Comparison of ENCODE assay signal across 13 mouse cellular contexts in genomic region chr16:23516606-23517005, GRCm38 (mm10). TPM values are rescaled to one million over a fixed set of nuclear protein-coding genes. Genes with fewer than 3 reads are reported as not detected.
DNase-seq lines count a peak whose midpoint lies in the region; ATAC-seq lines count a peak whose summit lies in the region.
"Had no signal": no experiment of that assay in that cellular context is flagged by ENCODE, and none has a peak within 500 bp of the region (broad histone marks: within the 10 kb centered on the region; RNA-seq: fewer than 3 reads in every experiment).

No protein-coding gene starts in this region.

- H3K4me3 ChIP-seq in forebrain, embryonic 13.5 days, result no peak overlapping the region
- no peak overlapping the region for H3K4me3 ChIP-seq in forebrain, embryonic 12.5 days (replicated peaks)
- H3K4me3 ChIP-seq in hindbrain, embryonic 15.5 days, result no peak overlapping the region
- H3K4me3 ChIP-seq in hindbrain, embryonic 13.5 days, result no peak overlapping the region
- no peak overlapping the region for H3K4me3 ChIP-seq in liver, embryonic 15.5 days (replicated peaks)
- H3K4me3 ChIP-seq in liver, embryonic 11.5 days (ENCODE audit: low read depth, low read length), result no peak overlapping the region
- H3K4me3 ChIP-seq in forebrain, embryonic 16.5 days (replicated peaks; ENCODE audit: low read length), result no peak overlapping the region
- H3K4me3 ChIP-seq: heart, adult 2 months; limb, embryonic 12.5 days; myocyte had no signal

- no peaks in the 10 kb centered on the region for H3K9me3 ChIP-seq in forebrain, embryonic 13.5 days (replicated peaks)
- H3K9me3 ChIP-seq in forebrain, embryonic 12.5 days, result no peaks in the 10 kb centered on the region
- H3K9me3 ChIP-seq in hindbrain, embryonic 15.5 days, result no peaks in the 10 kb centered on the region
- H3K9me3 ChIP-seq in hindbrain, embryonic 13.5 days, result no peaks in the 10 kb centered on the region
- no peaks in the 10 kb centered on the region for H3K9me3 ChIP-seq in liver, embryonic 15.5 days (replicated peaks)
- no peaks in the 10 kb centered on the region for H3K9me3 ChIP-seq in liver, embryonic 11.5 days (ENCODE audit: control insufficient read depth, low read length)
- H3K9me3 ChIP-seq in forebrain, embryonic 16.5 days (ENCODE audit: control insufficient read depth, low read length), result no peaks in the 10 kb centered on the region
- H3K9me3 ChIP-seq: limb, embryonic 12.5 days had no signal

- ATAC-seq in forebrain, embryonic 13.5 days, result no peak
- ATAC-seq in forebrain, embryonic 12.5 days (ENCODE audit: low FRiP score), result no peak
- no peak for ATAC-seq in hindbrain, embryonic 15.5 days (ENCODE audit: low FRiP score, low read depth)
- no peak for ATAC-seq in hindbrain, embryonic 13.5 days (ENCODE audit: low FRiP score)
- no peak for ATAC-seq in liver, embryonic 15.5 days (ENCODE audit: insufficient read depth)
- no peak for ATAC-seq in liver, embryonic 11.5 days (replicated peaks; ENCODE audit: low FRiP score)
- no peak for ATAC-seq in forebrain, embryonic 16.5 days

- peak overlapping the region; percentile 74 for H3K4me2 ChIP-seq in forebrain, embryonic 13.5 days
- H3K4me2 ChIP-seq in forebrain, embryonic 12.5 days, result no peak overlapping the region
- H3K4me2 ChIP-seq in hindbrain, embryonic 15.5 days, result no peak overlapping the region
- H3K4me2 ChIP-seq in hindbrain, embryonic 13.5 days, result no peak overlapping the region
- H3K4me2 ChIP-seq in liver, embryonic 15.5 days, result no peak overlapping the region
- H3K4me2 ChIP-seq in liver, embryonic 11.5 days, result no peak overlapping the region
- H3K4me2 ChIP-seq in forebrain, embryonic 16.5 days (ENCODE audit: low read length), result peak overlapping the region; percentile 14; the same call in 1 of the 2 replicates
- H3K4me2 ChIP-seq: limb, embryonic 12.5 days had no signal

- peaks cover 29% of the 10 kb centered on the region for H3K36me3 ChIP-seq in forebrain, embryonic 13.5 days (ENCODE audit: poor library complexity, severe bottlenecking)
- H3K36me3 ChIP-seq in forebrain, embryonic 12.5 days (replicated peaks), result peaks cover 21% of the 10 kb centered on the region
- H3K36me3 ChIP-seq in hindbrain, embryonic 15.5 days, result no peaks in the 10 kb centered on the region; the same call in 1 of the 2 replicates
- H3K36me3 ChIP-seq in hindbrain, embryonic 13.5 days, result peaks cover 15% of the 10 kb centered on the region
- H3K36me3 ChIP-seq in liver, embryonic 15.5 days (replicated peaks), result no peaks in the 10 kb centered on the region
- H3K36me3 ChIP-seq in liver, embryonic 11.5 days (ENCODE audit: control insufficient read depth, insufficient read depth, low read length), result peaks cover 3% of the 10 kb centered on the region; the same call in 1 of the 2 replicates
- H3K36me3 ChIP-seq in forebrain, embryonic 16.5 days (ENCODE audit: control insufficient read depth, insufficient read depth), result peaks cover 3% of the 10 kb centered on the region; the same call in 1 of the 2 replicates
- H3K36me3 ChIP-seq: limb, embryonic 12.5 days had no signal

- H3K27ac ChIP-seq in forebrain, embryonic 13.5 days, result peak overlapping the region; percentile 92
- H3K27ac ChIP-seq in forebrain, embryonic 12.5 days, result no peak overlapping the region
- H3K27ac ChIP-seq in hindbrain, embryonic 15.5 days (replicated peaks), result 0 out of 2 replicates have a peak overlapping the region, but pooled peaks have one; percentile 34
- H3K27ac ChIP-seq in hindbrain, embryonic 13.5 days, result no peak overlapping the region
- H3K27ac ChIP-seq in liver, embryonic 15.5 days (replicated peaks), result peak overlapping the region; percentile 48; the same call in 1 of the 2 replicates
- no peak overlapping the region for H3K27ac ChIP-seq in liver, embryonic 11.5 days (ENCODE audit: low read depth, low read length)
- H3K27ac ChIP-seq in forebrain, embryonic 16.5 days (ENCODE audit: low read length), result peak overlapping the region; percentile 97
- H3K27ac ChIP-seq: heart, adult 2 months; limb, embryonic 12.5 days had no signal

- no peaks in the 10 kb centered on the region for H3K27me3 ChIP-seq in forebrain, embryonic 13.5 days
- no peaks in the 10 kb centered on the region for H3K27me3 ChIP-seq in forebrain, embryonic 12.5 days
- H3K27me3 ChIP-seq in hindbrain, embryonic 15.5 days, result no peaks in the 10 kb centered on the region
- no peaks in the 10 kb centered on the region for H3K27me3 ChIP-seq in hindbrain, embryonic 13.5 days
- H3K27me3 ChIP-seq in liver, embryonic 15.5 days, result 0 out of 2 replicates have a peak, but pooled peaks cover 3% of the 10 kb centered on the region
- 0 out of 2 replicates have a peak, but pooled peaks cover 2% of the 10 kb centered on the region for H3K27me3 ChIP-seq in liver, embryonic 11.5 days (replicated peaks; ENCODE audit: control insufficient read depth, insufficient read depth, low read length)
- no peaks in the 10 kb centered on the region for H3K27me3 ChIP-seq in forebrain, embryonic 16.5 days (replicated peaks; ENCODE audit: control insufficient read depth, insufficient read depth, low read length)

- H3K9ac ChIP-seq in forebrain, embryonic 13.5 days, result no peak overlapping the region
- H3K9ac ChIP-seq in forebrain, embryonic 12.5 days, result no peak overlapping the region
- H3K9ac ChIP-seq in hindbrain, embryonic 15.5 days, result no peak overlapping the region
- no peak overlapping the region for H3K9ac ChIP-seq in hindbrain, embryonic 13.5 days
- no peak overlapping the region for H3K9ac ChIP-seq in liver, embryonic 15.5 days
- no peak overlapping the region for H3K9ac ChIP-seq in liver, embryonic 11.5 days (ENCODE audit: low read depth, low read length)
- no peak overlapping the region for H3K9ac ChIP-seq in forebrain, embryonic 16.5 days (replicated peaks; ENCODE audit: low read depth, low read length)
- H3K9ac ChIP-seq: limb, embryonic 12.5 days had no signal

- DNase-seq in liver, embryonic 11.5 days (ENCODE audit: low spot score), result no peak
- no peak for DNase-seq in spleen, adult 18-20 months
- DNase-seq: gastrocnemius, postnatal 10 days; thymus, postnatal 4 days had no signal

- WGBS in forebrain, embryonic 13.5 days, result 62% methylated on average over 2 of the region's 2 CpGs
- 75% methylated on average over 2 of the region's 2 CpGs for WGBS in forebrain, embryonic 12.5 days
- WGBS in hindbrain, embryonic 15.5 days, result 73% methylated on average over 2 of the region's 2 CpGs
- 77% methylated on average over 2 of the region's 2 CpGs for WGBS in hindbrain, embryonic 13.5 days
- 41% methylated on average over 2 of the region's 2 CpGs for WGBS in liver, embryonic 15.5 days (ENCODE audit: insufficient replicate concordance)
- 76% methylated on average over 2 of the region's 2 CpGs for WGBS in liver, embryonic 11.5 days
- 65% methylated on average over 2 of the region's 2 CpGs for WGBS in forebrain, embryonic 16.5 days

- peaks cover 61% of the 10 kb centered on the region for H3K4me1 ChIP-seq in forebrain, embryonic 13.5 days
- peaks cover 50% of the 10 kb centered on the region for H3K4me1 ChIP-seq in forebrain, embryonic 12.5 days
- H3K4me1 ChIP-seq in hindbrain, embryonic 15.5 days (replicated peaks), result peaks cover 60% of the 10 kb centered on the region
- H3K4me1 ChIP-seq in hindbrain, embryonic 13.5 days (replicated peaks), result peaks cover 63% of the 10 kb centered on the region
- H3K4me1 ChIP-seq in liver, embryonic 15.5 days (replicated peaks), result peaks cover 17% of the 10 kb centered on the region
- H3K4me1 ChIP-seq in liver, embryonic 11.5 days (replicated peaks; ENCODE audit: control insufficient read depth, insufficient read depth, low read length), result peaks cover 7% of the 10 kb centered on the region
- H3K4me1 ChIP-seq in forebrain, embryonic 16.5 days (replicated peaks; ENCODE audit: control insufficient read depth, insufficient read depth, low read length), result peaks cover 48% of the 10 kb centered on the region

RNA-seq across cellular contexts. Expression of gene Rtp4, which starts 3.5 kb away (rescaled TPM):
- 2.3 and 3.3 TPM in 2 replicates for polyA plus RNA-seq in forebrain, embryonic 13.5 days (2015; fragmentation: Nextera tagmentation; extraction: Ambion mirVana)
- 2.0 and 2.5 TPM in 2 replicates for polyA plus RNA-seq in forebrain, embryonic 12.5 days (2016; fragmentation: Nextera tagmentation; extraction: Ambion mirVana)
- polyA plus RNA-seq in hindbrain, embryonic 15.5 days (2015; fragmentation: Nextera tagmentation; extraction: Ambion mirVana), result 4.8 and 6.0 TPM in 2 replicates
- polyA plus RNA-seq in hindbrain, embryonic 13.5 days (2015; fragmentation: Nextera tagmentation; extraction: Ambion mirVana), result 3.2 and 3.8 TPM in 2 replicates
- polyA plus RNA-seq in liver, embryonic 15.5 days (2015; fragmentation: Nextera tagmentation; extraction: Ambion mirVana), result 6.3 and 9.9 TPM in 2 replicates
- polyA plus RNA-seq in liver, embryonic 11.5 days (2014; fragmentation: Nextera tagmentation; extraction: Ambion mirVana), result 4.2 and 4.6 TPM in 2 replicates
- 3.0 and 4.1 TPM in 2 replicates for polyA plus RNA-seq in forebrain, embryonic 16.5 days (2015; fragmentation: Nextera tagmentation; extraction: Ambion mirVana)

RNA-seq across cellular contexts. Expression of gene Masp1, which starts 4.0 kb away (rescaled TPM):
- polyA plus RNA-seq in forebrain, embryonic 13.5 days (2015; fragmentation: Nextera tagmentation; extraction: Ambion mirVana), result 53.5 and 55.9 TPM in 2 replicates
- 37.1 and 42.4 TPM in 2 replicates for polyA plus RNA-seq in forebrain, embryonic 12.5 days (2016; fragmentation: Nextera tagmentation; extraction: Ambion mirVana)
- 25.3 and 28.4 TPM in 2 replicates for polyA plus RNA-seq in hindbrain, embryonic 15.5 days (2015; fragmentation: Nextera tagmentation; extraction: Ambion mirVana)
- 31.3 and 36.9 TPM in 2 replicates for polyA plus RNA-seq in hindbrain, embryonic 13.5 days (2015; fragmentation: Nextera tagmentation; extraction: Ambion mirVana)
- 21.7 and 24.9 TPM in 2 replicates for polyA plus RNA-seq in liver, embryonic 15.5 days (2015; fragmentation: Nextera tagmentation; extraction: Ambion mirVana)
- 21.6 and 23.1 TPM in 2 replicates for polyA plus RNA-seq in liver, embryonic 11.5 days (2014; fragmentation: Nextera tagmentation; extraction: Ambion mirVana)
- 46.1 and 51.3 TPM in 2 replicates for polyA plus RNA-seq in forebrain, embryonic 16.5 days (2015; fragmentation: Nextera tagmentation; extraction: Ambion mirVana)

Comparison
In these comparisons a context has a peak if more than half of its experiments do, and no peak if none do; other contexts are left out.
1. H3K27ac ChIP-seq: peak in forebrain, embryonic 13.5 days (single experiment), hindbrain, embryonic 15.5 days (single experiment), liver, embryonic 15.5 days (single experiment) and forebrain, embryonic 16.5 days (single experiment); none in forebrain, embryonic 12.5 days (single experiment), hindbrain, embryonic 13.5 days (single experiment) and liver, embryonic 11.5 days (single experiment).
2. H3K4me2 ChIP-seq: peak in forebrain, embryonic 13.5 days (single experiment) and forebrain, embryonic 16.5 days (single experiment); none in forebrain, embryonic 12.5 days (single experiment), hindbrain, embryonic 15.5 days (single experiment), hindbrain, embryonic 13.5 days (single experiment), liver, embryonic 15.5 days (single experiment) and liver, embryonic 11.5 days (single experiment).